Mouse (Mus musculus): ENCODE results near the gene Hoxd4. TPM values are rescaled to one million over a fixed set of nuclear protein-coding genes. Genes with fewer than 3 reads are reported as not detected.

The Hoxd4 gene
- polyA plus RNA-seq, 1 experiment from 2014 or later, result not detected

DNA sequence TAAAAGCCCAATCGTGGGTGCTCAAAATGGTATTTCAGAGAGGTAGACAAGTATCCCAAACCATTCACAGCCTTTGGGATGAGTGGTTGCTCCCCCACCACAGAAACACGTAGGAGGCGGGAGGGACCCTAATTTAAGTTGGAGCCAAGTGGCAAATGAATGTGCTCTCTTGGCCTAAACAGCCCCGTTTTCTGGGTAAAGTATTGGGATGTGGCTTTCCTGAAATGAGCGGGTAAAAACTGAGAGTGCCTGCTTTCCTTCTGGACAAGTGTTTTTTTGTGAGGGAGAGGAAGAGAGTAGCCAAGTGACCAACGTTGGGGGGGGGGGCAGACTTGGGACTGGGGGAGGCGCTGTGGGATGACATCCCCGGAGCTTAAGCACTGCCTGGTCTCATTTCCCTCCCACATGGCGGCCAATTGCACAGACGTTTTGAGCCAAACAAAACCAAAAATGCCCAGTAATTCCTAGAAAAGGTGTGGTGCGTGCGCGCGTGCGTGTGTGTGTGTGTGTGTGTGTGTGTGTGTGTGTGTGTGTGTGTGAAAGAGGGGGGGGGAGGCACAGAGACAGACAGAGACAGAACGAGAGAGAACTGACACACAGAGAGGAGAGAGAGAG lies 693 bp upstream of the Hoxd4 start:
- no peak for ATAC-seq
- no peak overlapping the region for H3K4me2 ChIP-seq (ENCODE audit: low read length)
- H3K27me3 ChIP-seq (ENCODE audit: control insufficient read depth, insufficient read depth, low read depth, low read length), result peaks cover 72% of the 10 kb centered on the region
- under 1% methylated on average over 16 of the region's 16 CpGs for WGBS
- peaks cover 6% of the 10 kb centered on the region; the same call in 1 of the 2 replicates for H3K4me1 ChIP-seq (ENCODE audit: control insufficient read depth, insufficient read depth, low read length)
- no peak overlapping the region for H3K4me3 ChIP-seq (ENCODE audit: low read depth, low read length)
- H3K9ac ChIP-seq (ENCODE audit: low read depth, low read length), result no peak overlapping the region
- H3K27ac ChIP-seq (ENCODE audit: low read length), result no peak overlapping the region
- no peaks in the 10 kb centered on the region for H3K9me3 ChIP-seq (replicated peaks; ENCODE audit: control insufficient read depth, low read length, poor library complexity, severe bottlenecking)
- no peaks in the 10 kb centered on the region for H3K36me3 ChIP-seq (ENCODE audit: control insufficient read depth, insufficient read depth, low read length)

DNA sequence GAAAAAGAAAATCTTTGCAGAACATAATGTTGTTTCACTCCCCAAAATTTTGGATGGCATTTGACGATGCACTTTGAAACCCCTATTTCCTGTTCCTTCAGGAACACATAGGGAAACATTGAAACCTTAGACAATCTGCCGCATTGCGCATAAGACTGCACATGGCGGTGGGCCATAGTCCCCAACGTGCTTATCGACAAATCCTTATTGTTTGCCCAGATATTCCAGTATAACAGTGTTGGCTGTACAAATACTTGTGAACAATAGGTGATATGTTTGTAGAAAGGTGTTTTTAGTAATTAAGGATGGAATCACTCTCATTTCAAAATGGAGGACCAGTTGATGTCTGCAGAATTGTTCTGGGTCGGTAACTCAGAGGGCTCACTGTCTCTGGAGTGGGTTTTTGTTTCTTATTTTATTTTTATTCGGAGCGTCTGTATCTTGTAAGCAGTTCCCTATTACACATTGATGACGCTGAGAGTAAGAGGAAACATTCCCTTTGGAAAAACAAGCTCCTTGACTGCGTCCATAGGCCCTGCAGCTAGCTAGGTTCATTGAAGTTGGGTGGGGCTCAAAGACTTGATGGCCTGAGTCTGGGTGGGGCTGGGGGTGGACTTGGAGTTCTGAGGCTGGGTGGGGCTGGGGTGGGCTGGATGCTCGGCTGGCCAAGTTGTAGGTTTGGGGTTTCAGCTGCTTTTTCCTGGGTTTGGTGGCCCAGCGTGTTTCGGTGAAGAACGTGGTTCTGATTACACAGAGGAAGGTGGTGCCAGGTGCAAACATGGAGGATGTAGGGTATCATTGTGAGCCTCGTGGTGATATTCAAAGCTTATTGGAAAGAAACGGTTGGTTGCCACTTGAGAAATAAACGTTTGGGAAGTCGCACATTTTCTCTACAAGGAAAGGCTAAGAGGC lies 1.8 kb downstream of the Hoxd4 start:
- no peak overlapping the region for H3K27ac ChIP-seq (ENCODE audit: low read length)
- whole genome bisulfite sequencing, result 4% methylated on average over 19 of the region's 19 CpGs
- H3K27me3 ChIP-seq (ENCODE audit: control insufficient read depth, insufficient read depth, low read depth, low read length), result peaks cover 76% of the 10 kb centered on the region
- no peaks in the 10 kb centered on the region for H3K36me3 ChIP-seq (ENCODE audit: control insufficient read depth, insufficient read depth, low read length)
- H3K9ac ChIP-seq (ENCODE audit: low read depth, low read length), result no peak overlapping the region
- no peak overlapping the region for H3K4me3 ChIP-seq (ENCODE audit: low read depth, low read length)
- H3K4me1 ChIP-seq (ENCODE audit: control insufficient read depth, insufficient read depth, low read length), result peaks cover 6% of the 10 kb centered on the region; the same call in 1 of the 2 replicates
- no peak for ATAC-seq
- H3K9me3 ChIP-seq (replicated peaks; ENCODE audit: control insufficient read depth, low read length, poor library complexity, severe bottlenecking), result no peaks in the 10 kb centered on the region
- no peak overlapping the region for H3K4me2 ChIP-seq (ENCODE audit: low read length)

DNA sequence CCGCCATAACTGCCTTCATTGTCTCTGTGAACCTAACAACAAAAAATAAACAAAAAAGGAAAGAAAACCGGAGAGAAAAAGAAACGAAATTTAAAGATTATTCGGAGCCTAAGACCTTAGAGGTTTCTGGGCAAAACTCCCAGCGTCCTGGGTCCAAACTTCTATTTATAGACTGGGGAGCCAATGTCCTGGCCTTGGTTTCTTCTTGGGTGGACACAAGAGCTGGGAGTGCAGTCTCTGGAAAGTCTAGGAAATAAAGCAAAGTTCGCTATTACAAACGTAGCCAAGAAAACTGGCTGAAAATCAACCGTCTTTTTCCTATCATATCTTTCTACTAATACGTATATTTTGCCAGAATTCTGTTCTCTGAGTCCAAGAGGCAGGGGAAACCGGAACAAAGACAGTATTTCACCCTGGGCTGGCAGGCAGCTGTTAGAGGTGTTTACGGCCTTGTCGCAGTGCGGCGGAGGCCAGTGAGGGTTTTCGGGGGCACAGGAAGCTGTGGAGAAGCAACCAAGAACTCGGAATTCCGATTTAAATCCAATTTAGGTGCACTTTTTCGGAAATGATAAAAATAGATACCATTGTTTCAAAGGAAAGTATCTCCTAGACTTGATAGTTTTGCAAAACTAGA lies 2.5 kb downstream of the Hoxd4 start:
- no peaks in the 10 kb centered on the region for H3K36me3 ChIP-seq (ENCODE audit: control insufficient read depth, insufficient read depth, low read length)
- WGBS, result 2% methylated on average over 18 of the region's 18 CpGs
- no peaks in the 10 kb centered on the region for H3K9me3 ChIP-seq (replicated peaks; ENCODE audit: control insufficient read depth, low read length, poor library complexity, severe bottlenecking)
- H3K27me3 ChIP-seq (ENCODE audit: control insufficient read depth, insufficient read depth, low read depth, low read length), result peaks cover 75% of the 10 kb centered on the region
- peaks cover 6% of the 10 kb centered on the region; the same call in 1 of the 2 replicates for H3K4me1 ChIP-seq (ENCODE audit: control insufficient read depth, insufficient read depth, low read length)
- H3K4me2 ChIP-seq (ENCODE audit: low read length), result no peak overlapping the region
- no peak overlapping the region for H3K4me3 ChIP-seq (ENCODE audit: low read depth, low read length)
- ATAC-seq, result no peak
- H3K9ac ChIP-seq (ENCODE audit: low read depth, low read length), result no peak overlapping the region
- H3K27ac ChIP-seq (ENCODE audit: low read length), result no peak overlapping the region

DNA sequence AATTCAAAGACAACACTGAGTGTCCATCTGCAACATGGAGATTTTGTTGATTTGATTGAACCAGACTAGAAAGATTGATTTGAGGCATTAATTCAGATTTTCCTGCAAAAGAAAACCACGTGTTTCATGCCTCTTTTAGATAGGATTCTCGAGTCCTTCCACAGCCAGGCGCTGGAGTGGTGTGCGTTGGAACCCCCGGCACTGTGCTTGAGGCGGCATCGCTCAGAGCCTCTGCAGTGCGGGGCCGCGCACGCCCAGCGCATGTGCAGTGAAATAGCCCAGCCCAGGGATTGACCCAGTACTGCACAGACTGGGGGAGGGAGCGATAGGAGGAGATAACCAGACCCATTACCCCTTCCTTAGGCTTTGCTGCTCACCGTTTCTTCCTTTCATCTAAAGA lies 3.2 kb downstream of the Hoxd4 start:
- 2% methylated on average over 14 of the region's 14 CpGs for WGBS
- Histone ChIP-seq H3K9ac (ENCODE audit: low read depth, low read length) (no peak overlapping the region), H3K9me3 (replicated peaks; ENCODE audit: control insufficient read depth, low read length, poor library complexity, severe bottlenecking) (no peaks in the 10 kb centered on the region), H3K4me1 (ENCODE audit: control insufficient read depth, insufficient read depth, low read length) (peaks cover 6% of the 10 kb centered on the region; the same call in 1 of the 2 replicates), H3K27ac (ENCODE audit: low read length) (no peak overlapping the region), H3K4me3 (ENCODE audit: low read depth, low read length) (no peak overlapping the region), H3K36me3 (ENCODE audit: control insufficient read depth, insufficient read depth, low read length) (no peaks in the 10 kb centered on the region), H3K4me2 (ENCODE audit: low read length) (no peak overlapping the region), H3K27me3 (ENCODE audit: control insufficient read depth, insufficient read depth, low read depth, low read length) (peaks cover 75% of the 10 kb centered on the region)
- ATAC-seq, result no peak

DNA sequence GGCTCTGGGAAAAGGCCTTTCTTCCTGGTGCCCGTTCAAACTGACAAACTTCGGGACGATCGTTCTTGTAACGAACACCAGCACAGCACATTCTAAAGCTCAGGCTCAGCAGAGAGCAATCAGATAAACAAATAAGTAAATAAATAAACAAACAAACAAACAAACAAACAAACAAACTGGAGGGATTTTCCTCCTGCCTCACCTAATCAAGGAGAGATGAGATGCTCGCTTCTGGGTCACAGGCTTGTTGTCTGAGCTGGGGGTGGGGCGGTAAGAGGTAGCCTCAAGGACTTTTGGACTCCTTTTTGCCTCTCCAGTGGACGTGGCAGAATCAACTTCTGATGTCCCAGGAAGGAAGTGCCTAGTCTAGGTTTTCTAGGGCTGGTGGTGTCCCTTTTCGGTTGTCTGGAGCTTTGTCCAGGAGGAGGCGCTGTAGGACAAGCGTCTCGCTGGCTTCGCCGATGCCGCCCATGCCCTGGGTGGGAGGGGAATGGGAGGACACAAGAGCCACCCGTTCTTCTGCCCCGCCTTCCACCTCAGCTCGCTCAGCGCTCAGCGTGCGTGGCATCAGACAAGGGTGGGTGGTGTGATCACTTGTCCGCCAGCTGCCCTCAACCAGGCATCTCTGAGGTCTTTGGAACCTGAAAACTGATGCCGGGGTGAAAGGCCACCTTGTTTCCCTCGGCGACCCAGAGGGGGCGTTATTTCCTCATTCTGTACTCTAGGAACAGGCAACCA lies 3.9 kb downstream of the Hoxd4 start:
- ATAC-seq, result peak; percentile 25; the same call in 1 of the 2 replicates
- H3K36me3 ChIP-seq (ENCODE audit: control insufficient read depth, insufficient read depth, low read length), result no peaks in the 10 kb centered on the region
- H3K4me1 ChIP-seq (ENCODE audit: control insufficient read depth, insufficient read depth, low read length), result peaks cover 6% of the 10 kb centered on the region; the same call in 1 of the 2 replicates
- no peaks in the 10 kb centered on the region for H3K9me3 ChIP-seq (replicated peaks; ENCODE audit: control insufficient read depth, low read length, poor library complexity, severe bottlenecking)
- 3% methylated on average over 26 of the region's 26 CpGs for WGBS
- H3K4me3 ChIP-seq (ENCODE audit: low read depth, low read length), result peak overlapping the region; percentile 20
- no peak overlapping the region for H3K27ac ChIP-seq (ENCODE audit: low read length)
- H3K9ac ChIP-seq (ENCODE audit: low read depth, low read length), result 0 out of 2 replicates have a peak overlapping the region, but pooled peaks have one; percentile 20
- peak overlapping the region; percentile 50 for H3K4me2 ChIP-seq (ENCODE audit: low read length)
- H3K27me3 ChIP-seq (ENCODE audit: control insufficient read depth, insufficient read depth, low read depth, low read length), result peaks cover 76% of the 10 kb centered on the region

DNA sequence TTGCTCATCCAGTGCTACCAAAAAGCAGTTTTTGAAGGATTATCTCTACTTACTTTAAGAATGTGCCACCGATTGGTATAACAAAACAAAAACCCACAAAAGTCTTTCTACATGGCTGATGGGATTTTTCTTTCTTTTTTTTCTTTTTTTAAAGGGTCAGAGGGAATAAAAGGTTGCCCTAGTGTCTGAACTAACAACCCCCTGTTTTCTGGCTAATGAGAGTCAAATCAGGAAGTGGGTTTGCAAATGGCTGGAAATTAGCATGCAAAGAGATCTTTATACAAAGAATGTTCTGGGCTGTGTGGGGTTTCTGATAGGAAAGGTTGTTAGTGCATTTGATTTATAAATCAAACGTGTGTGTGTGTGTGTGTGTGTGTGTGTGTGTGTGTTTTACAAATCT lies 8.7 kb downstream of the Hoxd4 start:
- no peak overlapping the region for H3K27ac ChIP-seq (ENCODE audit: low read length)
- H3K9ac ChIP-seq (ENCODE audit: low read depth, low read length), result no peak overlapping the region
- peaks cover 98% of the 10 kb centered on the region for H3K27me3 ChIP-seq (ENCODE audit: control insufficient read depth, insufficient read depth, low read depth, low read length)
- H3K36me3 ChIP-seq (ENCODE audit: control insufficient read depth, insufficient read depth, low read length), result no peaks in the 10 kb centered on the region
- WGBS, result 9% methylated on average over 2 of the region's 2 CpGs
- H3K9me3 ChIP-seq (replicated peaks; ENCODE audit: control insufficient read depth, low read length, poor library complexity, severe bottlenecking), result no peaks in the 10 kb centered on the region
- no peak overlapping the region for H3K4me3 ChIP-seq (ENCODE audit: low read depth, low read length)
- H3K4me2 ChIP-seq (ENCODE audit: low read length), result no peak overlapping the region
- ATAC-seq, result no peak
- no peaks in the 10 kb centered on the region for H3K4me1 ChIP-seq (ENCODE audit: control insufficient read depth, insufficient read depth, low read length)

DNA sequence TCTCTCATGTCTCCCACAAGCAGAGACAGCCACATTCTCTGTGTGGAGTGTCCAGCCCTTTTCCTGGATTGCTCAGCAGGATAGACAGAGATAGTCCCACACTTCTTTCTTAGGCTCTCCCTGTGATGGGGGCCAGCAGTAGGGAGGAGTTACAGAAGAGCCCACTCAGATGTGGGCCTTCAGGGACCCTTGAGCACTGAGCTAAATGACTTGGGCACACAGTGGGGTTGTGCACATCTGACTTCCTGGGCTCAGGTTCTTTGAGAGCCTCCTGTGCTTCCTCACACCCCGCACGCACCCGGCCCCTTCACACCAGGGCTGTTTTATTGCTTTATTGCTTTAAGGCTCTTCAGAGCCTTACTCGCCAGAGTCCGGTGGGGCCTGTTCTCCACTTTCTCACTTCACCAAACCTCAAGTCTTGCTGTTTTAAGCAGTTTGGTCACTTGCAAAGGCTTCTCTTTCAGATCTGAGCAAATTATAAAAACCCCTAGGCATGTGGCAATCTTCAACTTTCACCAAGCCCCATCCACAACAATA lies 9.3 kb downstream of the Hoxd4 start:
- peaks cover 96% of the 10 kb centered on the region for H3K27me3 ChIP-seq (ENCODE audit: control insufficient read depth, insufficient read depth, low read depth, low read length)
- H3K4me1 ChIP-seq (ENCODE audit: control insufficient read depth, insufficient read depth, low read length), result no peaks in the 10 kb centered on the region
- no peak for ATAC-seq
- no peak overlapping the region for H3K4me3 ChIP-seq (ENCODE audit: low read depth, low read length)
- no peak overlapping the region for H3K27ac ChIP-seq (ENCODE audit: low read length)
- H3K9me3 ChIP-seq (replicated peaks; ENCODE audit: control insufficient read depth, low read length, poor library complexity, severe bottlenecking), result no peaks in the 10 kb centered on the region
- H3K9ac ChIP-seq (ENCODE audit: low read depth, low read length), result no peak overlapping the region
- WGBS, result 1% methylated on average over 5 of the region's 5 CpGs
- no peaks in the 10 kb centered on the region for H3K36me3 ChIP-seq (ENCODE audit: control insufficient read depth, insufficient read depth, low read length)
- H3K4me2 ChIP-seq (ENCODE audit: low read length), result no peak overlapping the region

DNA sequence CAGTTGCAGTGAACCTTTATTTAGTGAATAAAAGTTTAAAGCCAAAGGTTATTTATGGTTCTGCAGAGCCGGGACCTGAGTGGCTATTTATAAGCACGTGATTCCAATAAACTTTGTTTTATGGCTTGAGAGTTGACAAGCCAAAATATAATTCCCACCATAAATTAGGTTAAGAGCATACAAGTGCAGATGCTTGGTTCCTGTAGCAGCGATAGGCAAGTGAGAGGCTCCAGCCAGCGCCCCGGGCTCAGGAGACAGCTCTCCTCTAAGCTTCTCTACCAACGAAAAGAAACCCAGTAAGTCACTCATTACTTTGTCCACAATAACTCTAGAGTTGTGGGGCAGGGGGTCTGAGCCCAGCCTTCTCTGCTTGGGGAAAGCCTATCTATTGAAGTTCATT lies 10.2 kb downstream of the Hoxd4 start:
- Histone ChIP-seq H3K9ac (ENCODE audit: low read depth, low read length) (no peak overlapping the region), H3K4me1 (ENCODE audit: control insufficient read depth, insufficient read depth, low read length) (no peaks in the 10 kb centered on the region), H3K36me3 (ENCODE audit: control insufficient read depth, insufficient read depth, low read length) (no peaks in the 10 kb centered on the region), H3K27me3 (ENCODE audit: control insufficient read depth, insufficient read depth, low read depth, low read length) (peaks cover 96% of the 10 kb centered on the region), H3K4me3 (ENCODE audit: low read depth, low read length) (no peak overlapping the region), H3K4me2 (ENCODE audit: low read length) (no peak overlapping the region), H3K27ac (ENCODE audit: low read length) (no peak overlapping the region), H3K9me3 (replicated peaks; ENCODE audit: control insufficient read depth, low read length, poor library complexity, severe bottlenecking) (no peaks in the 10 kb centered on the region)
- no peak for ATAC-seq
- whole genome bisulfite sequencing, result 6% methylated on average over 6 of the region's 6 CpGs

Data from midbrain, embryonic 16.5 days (tissue).